Mouse (Mus musculus): ENCODE data around the gene Kpnb1. TPM values are rescaled to one million over a fixed set of nuclear protein-coding genes. Genes with fewer than 3 reads are reported as not detected.

Kpnb1 gene
- polyA plus RNA-seq, 1 experiment from 2014 or later, result 39.6 TPM

DNA sequence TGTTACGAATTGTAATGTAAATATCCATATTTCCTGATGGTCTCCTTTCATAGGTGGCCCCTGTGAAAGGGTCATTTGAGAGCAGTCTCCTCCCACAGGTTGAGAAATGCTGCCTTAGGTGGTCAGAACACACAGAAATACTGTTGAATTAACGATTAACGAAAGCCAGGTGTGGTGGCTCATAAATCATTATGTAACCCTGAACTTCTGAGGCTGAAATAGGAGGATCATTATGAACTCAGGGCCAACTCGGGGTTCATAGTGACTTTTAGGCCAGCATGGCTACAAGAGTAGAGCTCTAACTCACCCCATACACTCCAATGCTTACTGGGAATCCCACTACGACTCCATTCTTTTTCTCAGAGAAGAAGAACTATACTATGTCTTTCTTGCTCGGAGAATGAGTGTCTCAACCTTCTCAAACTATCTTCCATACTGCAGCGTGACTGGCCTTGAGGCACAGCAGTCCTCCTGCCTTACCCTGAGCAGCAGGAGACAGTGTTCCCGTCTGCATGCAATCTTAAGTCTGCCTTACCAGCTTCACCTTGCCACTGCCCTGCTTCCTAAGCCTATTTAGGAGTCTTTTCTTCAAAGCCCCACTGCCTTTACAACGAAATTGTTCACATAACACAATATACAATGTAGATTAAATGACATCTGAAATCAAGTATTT, 23.2 kb upstream of the Kpnb1 start:
- no peak overlapping the region for H3K4me3 ChIP-seq (ENCODE audit: low read length)
- H3K36me3 ChIP-seq (ENCODE audit: control insufficient read depth, insufficient read depth, low read length), result peaks cover 41% of the 10 kb centered on the region
- H3K4me2 ChIP-seq (ENCODE audit: low read depth, low read length), result no peak overlapping the region
- no peaks in the 10 kb centered on the region for H3K4me1 ChIP-seq (replicated peaks; ENCODE audit: control insufficient read depth, insufficient read depth, low read length)
- H3K27ac ChIP-seq (ENCODE audit: low read length), result no peak overlapping the region
- H3K9me3 ChIP-seq (ENCODE audit: control insufficient read depth, low read length), result no peaks in the 10 kb centered on the region
- H3K27me3 ChIP-seq (ENCODE audit: control insufficient read depth, insufficient read depth, low read depth, low read length), result no peaks in the 10 kb centered on the region
- no peak for ATAC-seq (ENCODE audit: low read depth)
- WGBS, result 82% methylated on average over 9 of the region's 9 CpGs
- no peak overlapping the region for H3K9ac ChIP-seq (ENCODE audit: low read length)

DNA sequence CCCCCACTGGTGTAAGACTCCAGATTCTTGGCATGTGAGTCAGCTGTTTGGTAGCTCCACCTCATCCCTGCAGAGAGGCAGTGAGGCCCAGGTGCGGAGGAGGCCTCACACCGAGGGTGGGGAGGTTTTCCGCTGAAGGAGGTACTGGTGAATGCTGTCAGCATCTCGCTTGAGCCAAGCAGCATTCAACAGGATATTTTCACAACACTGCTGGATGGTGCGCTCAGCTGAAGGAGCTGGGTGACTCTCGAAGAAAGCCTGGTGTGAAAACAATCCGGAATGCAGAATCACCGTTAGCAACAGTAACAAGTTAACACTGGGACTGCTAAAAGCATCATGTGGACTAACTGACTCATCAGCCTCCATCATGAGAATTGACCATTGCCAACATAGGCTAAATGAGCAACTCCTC, 19.3 kb upstream of the Kpnb1 start:
- WGBS, result 68% methylated on average over 8 of the region's 8 CpGs
- ATAC-seq (ENCODE audit: low read depth), result no peak

DNA sequence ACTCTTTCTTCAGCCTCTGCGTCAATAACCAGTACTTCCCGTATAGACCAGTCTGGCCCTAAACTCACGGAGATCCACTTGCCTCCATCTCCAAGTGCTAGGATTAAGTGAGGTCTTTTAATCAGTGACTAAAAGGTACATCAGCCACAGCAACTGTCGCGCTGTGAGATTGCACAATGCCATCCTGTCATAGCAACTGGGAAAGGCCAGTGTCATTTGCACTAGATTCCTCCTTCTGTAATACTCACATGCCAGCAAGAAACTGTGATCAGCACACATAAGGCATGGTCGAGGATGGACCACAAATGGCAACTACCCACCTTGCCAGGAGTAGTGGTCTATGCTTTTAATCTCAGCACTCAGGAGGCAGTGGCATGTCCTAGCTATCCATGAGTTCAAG, 11.8 kb upstream of the Kpnb1 start:
- 73% methylated on average over 6 of the region's 6 CpGs for WGBS
- Histone ChIP-seq H3K4me3 (ENCODE audit: low read length) (no peak overlapping the region), H3K27me3 (ENCODE audit: control insufficient read depth, insufficient read depth, low read depth, low read length) (no peaks in the 10 kb centered on the region), H3K36me3 (ENCODE audit: control insufficient read depth, insufficient read depth, low read length) (no peaks in the 10 kb centered on the region), H3K4me2 (ENCODE audit: low read depth, low read length) (no peak overlapping the region), H3K27ac (ENCODE audit: low read length) (no peak overlapping the region), H3K9me3 (ENCODE audit: control insufficient read depth, low read length) (no peaks in the 10 kb centered on the region), H3K9ac (ENCODE audit: low read length) (no peak overlapping the region), H3K4me1 (replicated peaks; ENCODE audit: control insufficient read depth, insufficient read depth, low read length) (no peaks in the 10 kb centered on the region)
- no peak for ATAC-seq (ENCODE audit: low read depth)

More for the DNA sequence above, 19.3 kb upstream of the Kpnb1 start:
- H3K27ac ChIP-seq (ENCODE audit: low read length), result no peak overlapping the region
- H3K4me3 ChIP-seq (ENCODE audit: low read length), result no peak overlapping the region
- peaks cover 17% of the 10 kb centered on the region for H3K36me3 ChIP-seq (ENCODE audit: control insufficient read depth, insufficient read depth, low read length)
- no peak overlapping the region for H3K9ac ChIP-seq (ENCODE audit: low read length)
- H3K27me3 ChIP-seq (ENCODE audit: control insufficient read depth, insufficient read depth, low read depth, low read length), result no peaks in the 10 kb centered on the region
- no peaks in the 10 kb centered on the region for H3K9me3 ChIP-seq (ENCODE audit: control insufficient read depth, low read length)
- H3K4me1 ChIP-seq (replicated peaks; ENCODE audit: control insufficient read depth, insufficient read depth, low read length), result no peaks in the 10 kb centered on the region
- H3K4me2 ChIP-seq (ENCODE audit: low read depth, low read length), result no peak overlapping the region

DNA sequence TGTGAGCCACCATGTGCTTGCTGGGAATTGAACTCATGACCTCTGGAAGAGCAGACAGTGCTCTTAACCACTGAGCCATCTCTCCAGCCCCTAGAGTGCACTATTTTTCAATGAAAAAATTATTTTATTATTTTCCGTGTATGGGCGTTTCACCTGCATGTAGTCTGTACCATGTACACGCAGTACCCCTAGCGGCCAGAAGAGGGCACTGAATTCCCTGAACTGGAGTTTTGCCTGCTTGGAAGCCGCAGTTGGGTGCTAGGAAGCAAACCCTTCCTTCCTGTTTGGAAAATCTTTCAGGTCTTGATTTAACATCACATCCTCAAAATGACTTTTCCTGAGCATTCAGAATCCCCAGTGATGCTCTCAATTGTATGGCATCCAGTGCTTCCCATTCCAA, 10.9 kb upstream of the Kpnb1 start:
- no peak overlapping the region for H3K4me3 ChIP-seq (ENCODE audit: low read length)
- H3K9me3 ChIP-seq (ENCODE audit: control insufficient read depth, low read length), result no peaks in the 10 kb centered on the region
- no peak for ATAC-seq (ENCODE audit: low read depth)
- H3K9ac ChIP-seq (ENCODE audit: low read length), result no peak overlapping the region
- no peak overlapping the region for H3K27ac ChIP-seq (ENCODE audit: low read length)
- no peaks in the 10 kb centered on the region for H3K27me3 ChIP-seq (ENCODE audit: control insufficient read depth, insufficient read depth, low read depth, low read length)
- WGBS, result 19% methylated on average over 5 of the region's 5 CpGs
- H3K4me1 ChIP-seq (replicated peaks; ENCODE audit: control insufficient read depth, insufficient read depth, low read length), result no peaks in the 10 kb centered on the region
- no peak overlapping the region for H3K4me2 ChIP-seq (ENCODE audit: low read depth, low read length)
- no peaks in the 10 kb centered on the region for H3K36me3 ChIP-seq (ENCODE audit: control insufficient read depth, insufficient read depth, low read length)

DNA sequence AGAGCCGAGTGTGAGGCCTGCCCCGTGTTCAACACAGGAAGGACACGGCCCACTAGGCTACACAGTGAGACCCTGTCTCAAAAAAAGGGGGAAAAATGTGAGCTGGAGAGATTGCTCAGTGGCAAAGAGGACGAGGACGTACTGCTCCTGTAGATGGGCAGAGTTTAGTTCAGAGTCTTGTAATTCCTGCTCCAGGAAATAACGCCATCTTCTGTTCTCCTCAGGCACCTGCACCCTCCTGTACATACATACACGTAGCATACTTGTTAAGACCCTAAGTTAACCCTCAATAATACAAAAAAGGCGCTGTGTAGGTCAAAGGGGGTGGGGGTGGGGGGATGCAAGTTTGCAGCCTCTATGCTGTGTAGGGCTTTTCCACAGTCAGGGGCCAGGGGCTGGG, 9.3 kb upstream of the Kpnb1 start:
- WGBS, result 67% methylated on average over 8 of the region's 8 CpGs
- no peak overlapping the region for H3K27ac ChIP-seq (ENCODE audit: low read length)
- no peak overlapping the region for H3K4me3 ChIP-seq (ENCODE audit: low read length)
- no peaks in the 10 kb centered on the region for H3K27me3 ChIP-seq (ENCODE audit: control insufficient read depth, insufficient read depth, low read depth, low read length)
- H3K9me3 ChIP-seq (ENCODE audit: control insufficient read depth, low read length), result no peaks in the 10 kb centered on the region
- no peaks in the 10 kb centered on the region for H3K36me3 ChIP-seq (ENCODE audit: control insufficient read depth, insufficient read depth, low read length)
- no peak overlapping the region for H3K4me2 ChIP-seq (ENCODE audit: low read depth, low read length)
- ATAC-seq (ENCODE audit: low read depth), result no peak
- no peaks in the 10 kb centered on the region for H3K4me1 ChIP-seq (replicated peaks; ENCODE audit: control insufficient read depth, insufficient read depth, low read length)
- no peak overlapping the region for H3K9ac ChIP-seq (ENCODE audit: low read length)

DNA sequence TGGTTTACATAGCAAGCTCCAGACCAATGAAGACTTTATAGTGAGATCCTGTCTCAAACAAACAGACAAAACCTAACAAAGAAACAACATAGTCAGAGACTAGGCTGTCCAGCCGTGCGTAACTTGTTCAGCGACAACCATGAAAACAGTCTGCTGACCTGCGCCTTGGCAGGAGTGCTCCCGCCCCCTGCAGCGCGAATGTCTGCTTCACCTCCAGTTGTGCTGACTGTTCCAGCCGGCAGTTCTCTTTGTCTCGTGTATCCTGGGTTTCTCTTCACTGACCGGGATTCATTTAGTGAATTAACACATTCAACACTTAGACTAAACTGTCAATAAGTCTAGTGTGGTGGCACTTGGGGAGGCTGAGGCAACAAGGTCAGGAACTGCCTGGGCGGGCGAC, 8.9 kb upstream of the Kpnb1 start:
- H3K4me3 ChIP-seq (ENCODE audit: low read length), result no peak overlapping the region
- H3K4me1 ChIP-seq (replicated peaks; ENCODE audit: control insufficient read depth, insufficient read depth, low read length), result no peaks in the 10 kb centered on the region
- no peak for ATAC-seq (ENCODE audit: low read depth)
- H3K36me3 ChIP-seq (ENCODE audit: control insufficient read depth, insufficient read depth, low read length), result no peaks in the 10 kb centered on the region
- no peaks in the 10 kb centered on the region for H3K9me3 ChIP-seq (ENCODE audit: control insufficient read depth, low read length)
- H3K4me2 ChIP-seq (ENCODE audit: low read depth, low read length), result no peak overlapping the region
- H3K27ac ChIP-seq (ENCODE audit: low read length), result no peak overlapping the region
- H3K9ac ChIP-seq (ENCODE audit: low read length), result no peak overlapping the region
- no peaks in the 10 kb centered on the region for H3K27me3 ChIP-seq (ENCODE audit: control insufficient read depth, insufficient read depth, low read depth, low read length)
- whole genome bisulfite sequencing, result 69% methylated on average over 12 of the region's 12 CpGs

DNA sequence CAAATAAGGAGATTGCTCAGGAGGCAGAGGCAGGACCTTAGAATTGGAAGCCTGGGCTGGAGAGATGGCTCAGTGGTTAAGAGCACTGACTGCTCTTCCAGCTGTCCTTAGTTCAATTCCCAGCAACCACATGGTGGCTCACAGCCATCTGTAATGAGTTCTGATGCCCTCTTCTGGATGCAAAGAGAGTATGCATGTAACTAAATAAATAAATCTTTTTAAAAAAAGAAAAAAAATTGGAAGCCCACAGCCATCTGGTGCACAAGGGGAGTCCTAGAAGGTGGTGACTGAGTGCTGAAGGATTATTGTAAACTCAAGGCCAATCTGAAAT, 4.9 kb upstream of the Kpnb1 start:
- H3K4me3 ChIP-seq (ENCODE audit: low read length), result no peak overlapping the region
- H3K27me3 ChIP-seq (ENCODE audit: control insufficient read depth, insufficient read depth, low read depth, low read length), result no peaks in the 10 kb centered on the region
- ATAC-seq (ENCODE audit: low read depth), result no peak
- no peaks in the 10 kb centered on the region for H3K9me3 ChIP-seq (ENCODE audit: control insufficient read depth, low read length)
- H3K4me1 ChIP-seq (replicated peaks; ENCODE audit: control insufficient read depth, insufficient read depth, low read length), result peaks cover 8% of the 10 kb centered on the region; the same call in 1 of the 2 replicates
- H3K27ac ChIP-seq (ENCODE audit: low read length), result no peak overlapping the region
- H3K9ac ChIP-seq (ENCODE audit: low read length), result no peak overlapping the region
- no peak overlapping the region for H3K4me2 ChIP-seq (ENCODE audit: low read depth, low read length)
- no peaks in the 10 kb centered on the region for H3K36me3 ChIP-seq (ENCODE audit: control insufficient read depth, insufficient read depth, low read length)

DNA sequence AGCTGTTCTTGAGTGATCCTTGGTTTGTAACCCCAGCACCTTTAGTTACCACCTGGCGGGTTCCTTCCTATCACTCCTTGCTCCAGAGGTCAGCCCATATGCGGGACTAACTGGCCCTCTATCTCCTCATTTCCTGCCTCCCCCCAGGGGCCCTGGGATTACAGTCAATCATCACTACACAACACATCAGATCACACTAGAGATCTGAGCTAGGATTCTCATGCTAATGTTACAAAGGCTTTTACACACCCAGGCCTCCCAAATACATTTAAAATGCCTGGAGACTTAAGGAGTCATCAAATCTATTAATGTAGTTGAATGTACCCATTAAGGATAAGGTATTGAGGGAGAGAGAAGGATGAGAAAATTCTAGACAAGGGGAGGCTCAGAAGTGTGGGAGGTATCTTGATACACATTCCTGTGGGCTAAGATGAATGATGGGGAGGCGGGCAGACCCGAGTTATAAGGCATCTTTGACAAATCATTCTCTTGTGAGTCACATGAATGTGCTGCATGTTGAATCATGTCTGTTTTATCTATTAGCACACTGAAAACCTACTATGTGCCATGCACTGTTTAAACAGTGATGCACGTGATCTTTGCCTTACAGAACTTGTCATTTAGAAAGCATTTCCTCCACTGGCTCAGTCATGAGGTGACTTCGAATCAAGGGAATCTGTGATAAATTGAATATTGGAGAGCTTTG, 4.4 kb upstream of the Kpnb1 start:
- peaks cover 8% of the 10 kb centered on the region; the same call in 1 of the 2 replicates for H3K4me1 ChIP-seq (replicated peaks; ENCODE audit: control insufficient read depth, insufficient read depth, low read length)
- WGBS, result 57% methylated on average over 6 of the region's 6 CpGs
- no peaks in the 10 kb centered on the region for H3K36me3 ChIP-seq (ENCODE audit: control insufficient read depth, insufficient read depth, low read length)
- no peaks in the 10 kb centered on the region for H3K27me3 ChIP-seq (ENCODE audit: control insufficient read depth, insufficient read depth, low read depth, low read length)
- no peak overlapping the region for H3K27ac ChIP-seq (ENCODE audit: low read length)
- no peaks in the 10 kb centered on the region for H3K9me3 ChIP-seq (ENCODE audit: control insufficient read depth, low read length)
- ATAC-seq (ENCODE audit: low read depth), result no peak
- H3K4me3 ChIP-seq (ENCODE audit: low read length), result no peak overlapping the region
- H3K4me2 ChIP-seq (ENCODE audit: low read depth, low read length), result no peak overlapping the region
- no peak overlapping the region for H3K9ac ChIP-seq (ENCODE audit: low read length)

DNA sequence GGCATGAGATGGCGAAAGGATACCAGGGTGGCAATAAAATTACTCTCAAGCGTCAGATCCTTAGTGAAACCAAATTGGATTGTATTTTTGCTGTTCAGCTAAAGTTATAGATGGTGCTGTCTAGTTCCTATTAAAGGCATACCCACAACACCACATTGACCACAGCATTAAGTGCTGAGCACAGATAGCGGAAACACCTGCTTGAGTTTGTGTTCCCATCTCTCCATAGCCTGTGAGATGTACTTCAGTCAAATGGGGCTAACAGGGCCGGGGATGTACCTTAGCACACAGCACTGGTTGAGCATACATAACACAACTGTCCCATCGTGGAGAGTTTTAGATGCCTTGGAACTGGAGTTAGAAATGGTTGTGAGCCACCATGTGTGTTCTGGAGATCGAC, 3.3 kb upstream of the Kpnb1 start:
- H3K36me3 ChIP-seq (ENCODE audit: control insufficient read depth, insufficient read depth, low read length), result no peaks in the 10 kb centered on the region; the same call in 1 of the 2 replicates
- peaks cover 16% of the 10 kb centered on the region for H3K4me1 ChIP-seq (replicated peaks; ENCODE audit: control insufficient read depth, insufficient read depth, low read length)
- H3K4me3 ChIP-seq (ENCODE audit: low read length), result no peak overlapping the region
- no peaks in the 10 kb centered on the region for H3K9me3 ChIP-seq (ENCODE audit: control insufficient read depth, low read length)
- no peaks in the 10 kb centered on the region for H3K27me3 ChIP-seq (ENCODE audit: control insufficient read depth, insufficient read depth, low read depth, low read length)
- ATAC-seq (ENCODE audit: low read depth), result no peak
- H3K4me2 ChIP-seq (ENCODE audit: low read depth, low read length), result no peak overlapping the region
- no peak overlapping the region for H3K9ac ChIP-seq (ENCODE audit: low read length)
- 88% methylated on average over 6 of the region's 6 CpGs for WGBS
- H3K27ac ChIP-seq (ENCODE audit: low read length), result no peak overlapping the region
